Mouse (Mus musculus) adrenal gland, postnatal 25 days (tissue): ENCODE results near the gene Tmem217. TPM values are rescaled to one million over a fixed set of nuclear protein-coding genes. Genes with fewer than 3 reads are reported as not detected.

ENCODE experiments used
- DNase-seq: peaks from one replicate; pipeline ENCODE4 v3.0.0; 2021; ENCODE audit warnings: mixed read lengths
- microRNA-seq, 2 experiments: library from miRNA; unstranded; fragments of <30 nt; microRNA quantifications; one replicate each; pipeline ENCODE4 v1.2.0; 2021
- total RNA-seq: library from RNA; stranded (reverse); gene quantifications from 2 replicates; pipeline ENCODE4 v1.2.3, GENCODE M21; 2021

Gene Tmem217
- total RNA-seq, 1 experiment from 2014 or later, result 0.36 TPM

DNA sequence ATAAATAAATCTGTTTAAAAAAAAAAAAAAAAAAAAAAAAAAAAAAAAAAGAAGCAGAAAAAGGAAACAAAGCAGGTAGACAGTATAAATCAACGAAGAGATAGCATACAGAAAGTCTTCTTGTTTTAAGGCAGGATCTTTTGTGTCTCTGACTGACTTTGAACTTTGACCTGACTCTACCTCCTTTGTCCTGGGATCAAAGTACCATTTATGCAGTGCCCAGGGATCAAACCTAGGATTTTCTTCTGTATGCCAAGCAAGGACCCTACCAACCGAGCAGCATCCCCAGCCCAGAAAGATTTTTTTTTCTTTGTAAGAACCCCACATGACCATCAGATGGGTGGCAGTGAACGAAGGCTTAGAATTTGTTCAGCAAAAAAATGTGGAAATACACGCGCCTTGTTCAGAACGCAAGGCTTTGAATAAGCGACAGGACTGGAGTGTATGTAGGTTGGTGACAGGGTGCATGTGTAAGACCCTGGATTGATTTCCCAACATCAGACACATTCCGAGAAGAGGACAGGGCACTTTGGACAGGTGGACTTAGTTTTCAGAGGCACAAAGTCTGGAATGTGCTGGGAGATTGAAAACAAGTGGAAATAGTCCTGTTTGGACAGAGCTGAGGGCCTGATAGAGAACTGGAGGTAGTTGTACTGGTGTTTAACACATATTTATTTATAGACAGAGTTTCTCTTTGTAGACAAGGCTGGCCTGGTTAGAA is 63.8 kb downstream of the Tmem217 start:
- DNase-seq, result no peak

DNA sequence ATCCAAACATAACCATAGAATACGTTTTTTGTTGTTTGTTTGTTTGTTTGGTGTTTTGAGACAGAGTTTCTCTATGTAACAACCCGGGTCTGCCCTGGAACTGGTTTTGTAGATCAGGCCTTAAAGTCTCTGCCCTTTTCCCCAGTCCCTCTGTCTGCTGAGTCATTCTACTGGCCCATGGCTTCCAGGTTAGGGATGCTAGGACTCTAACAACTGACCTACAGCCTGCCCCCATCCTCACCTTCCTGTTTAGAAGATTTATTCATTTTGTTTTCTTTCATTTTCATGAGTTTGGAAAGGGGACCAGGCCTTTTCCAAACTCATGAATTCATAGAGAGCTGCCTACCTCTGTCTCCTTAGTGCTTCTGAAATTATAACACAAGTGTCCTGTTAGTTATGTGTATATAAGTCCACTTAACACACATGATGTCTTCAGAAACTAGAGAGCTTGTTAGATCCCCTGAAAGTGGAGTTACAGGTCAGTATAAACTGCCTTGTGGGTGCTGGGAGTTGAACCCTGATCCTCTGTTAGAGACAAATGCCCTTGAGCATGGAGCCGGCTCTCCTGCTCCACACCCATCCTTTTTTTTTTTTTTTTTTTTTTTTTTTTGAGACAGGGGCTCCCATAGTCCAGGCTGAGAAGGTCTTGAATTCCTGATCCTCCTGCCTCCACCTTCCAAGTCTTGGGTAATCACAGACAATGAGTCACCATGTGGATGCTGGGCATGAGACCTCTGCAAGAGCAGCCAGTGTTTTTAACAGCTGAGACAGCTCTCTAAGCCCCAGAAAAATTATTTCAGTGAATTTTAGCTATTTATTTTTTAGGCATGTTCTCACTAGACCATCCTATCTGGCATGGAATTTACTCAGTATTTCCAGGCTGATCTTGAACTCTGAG is 66.6 kb downstream of the Tmem217 start:
- no peak for DNase-seq

DNA sequence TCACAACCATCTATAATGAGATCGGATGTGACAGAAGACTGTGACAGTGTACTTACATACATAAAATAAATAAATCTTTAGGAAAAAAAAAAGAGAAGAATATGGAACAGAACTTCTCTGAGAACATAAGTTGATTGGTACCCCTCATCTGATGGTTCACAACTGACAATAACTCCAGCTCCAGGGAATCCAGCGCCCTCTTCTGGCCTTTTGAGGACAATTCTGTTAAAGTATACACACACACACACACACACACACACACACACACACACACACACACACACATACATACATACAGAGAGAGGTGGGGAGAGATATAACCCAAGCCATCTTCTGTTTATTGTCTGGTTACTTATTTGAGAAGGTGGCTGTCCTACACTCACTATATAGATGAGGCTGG is 67.8 kb downstream of the Tmem217 start:
- no peak for DNase-seq

DNA sequence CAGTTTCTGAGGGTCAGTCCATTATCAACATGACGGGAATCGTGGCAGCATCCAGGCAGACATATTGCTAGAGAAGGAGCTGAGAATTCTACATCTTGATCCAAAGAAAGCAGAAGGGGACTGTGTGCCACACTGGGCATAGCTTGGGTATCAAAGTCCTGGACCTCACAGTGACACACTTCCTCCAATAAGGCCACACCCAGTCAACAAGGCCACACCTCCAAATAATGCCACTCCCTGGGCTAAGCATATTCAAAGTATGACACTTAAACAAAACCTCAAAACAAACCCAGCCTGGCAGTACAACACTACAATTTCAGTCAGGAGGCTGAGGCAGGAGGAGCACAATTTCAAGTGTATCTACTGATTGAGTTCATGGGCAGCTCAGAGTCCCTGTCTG is 68.9 kb downstream of the Tmem217 start:
- DNase-seq, result no peak

DNA sequence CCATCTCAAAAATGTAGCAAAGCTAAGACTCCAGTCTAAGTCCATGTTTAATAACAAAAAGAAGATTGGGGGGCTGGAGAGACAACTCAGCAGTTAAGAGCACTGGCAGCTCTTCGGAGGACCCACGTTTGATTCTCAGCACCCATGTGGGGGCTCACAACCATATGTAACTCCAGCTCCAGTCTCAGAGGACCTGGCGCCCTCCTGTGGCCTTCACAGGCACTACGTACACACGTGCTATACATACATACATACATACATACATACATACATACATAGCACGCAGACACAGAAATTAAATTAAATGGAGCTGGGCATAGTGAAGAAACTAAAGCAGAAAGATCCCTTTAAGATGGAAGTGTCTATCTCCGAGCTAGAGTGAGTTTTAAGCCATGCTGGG is 69.6 kb downstream of the Tmem217 start:
- DNase-seq, result no peak

DNA sequence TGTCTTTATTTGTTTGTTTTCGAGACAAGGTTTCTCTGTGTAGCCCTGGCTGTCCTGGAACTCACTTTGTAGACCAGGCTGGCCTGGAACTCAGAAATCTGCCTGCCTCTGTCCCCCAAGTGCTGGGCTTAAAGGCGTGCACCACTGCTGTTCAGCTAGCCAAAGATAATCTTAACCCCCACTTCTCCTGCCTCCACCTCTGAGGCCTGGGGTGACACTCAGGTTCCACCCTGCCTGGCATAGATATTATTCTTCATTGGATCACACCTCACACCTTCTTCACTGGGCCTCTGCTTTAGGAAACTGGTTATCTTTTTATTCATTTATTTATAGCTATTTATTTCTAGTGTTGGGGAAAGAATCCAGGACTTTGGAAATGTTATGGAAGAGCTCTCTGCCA is 71.9 kb downstream of the Tmem217 start:
- no peak for DNase-seq

DNA sequence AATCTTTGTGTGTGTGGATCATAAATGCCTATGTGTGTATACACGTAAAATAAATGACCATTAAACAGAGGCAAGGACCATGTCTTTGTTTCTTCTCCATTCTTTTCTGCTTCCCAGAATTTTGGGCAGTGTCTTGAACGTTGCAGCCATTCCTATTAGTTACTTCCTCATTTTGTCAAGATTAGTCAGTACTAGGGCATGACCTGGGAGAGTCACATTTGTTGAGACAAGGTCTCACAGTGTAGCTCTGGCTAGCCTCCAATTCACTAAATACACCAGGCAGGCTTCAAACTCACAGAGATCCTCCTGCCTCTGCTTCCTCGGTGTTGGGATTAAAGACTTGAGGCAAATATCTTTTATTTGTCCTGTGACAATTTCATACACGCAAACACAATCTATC is 73.9 kb downstream of the Tmem217 start:
- DNase-seq, result no peak

DNA sequence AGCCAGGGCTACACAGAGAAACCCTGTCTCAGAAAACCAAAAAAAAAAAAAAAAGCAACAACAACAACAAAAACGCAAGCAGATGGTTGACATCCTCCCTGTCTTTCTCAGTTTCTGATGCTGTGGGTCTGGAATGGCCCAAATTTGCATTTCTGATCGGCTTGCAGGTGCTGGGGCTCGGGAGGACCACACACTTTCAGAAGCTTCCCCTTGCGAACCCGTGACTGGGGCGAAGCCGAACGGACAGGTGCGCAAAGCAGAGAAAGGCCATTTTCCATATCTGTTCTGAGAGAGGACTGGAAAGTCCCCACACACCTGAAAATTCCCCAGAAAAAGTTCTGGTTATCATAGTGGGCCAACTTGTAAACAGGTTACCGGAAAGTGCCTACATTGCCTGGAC is 74.8 kb downstream of the Tmem217 start:
- DNase-seq, result no peak

DNA sequence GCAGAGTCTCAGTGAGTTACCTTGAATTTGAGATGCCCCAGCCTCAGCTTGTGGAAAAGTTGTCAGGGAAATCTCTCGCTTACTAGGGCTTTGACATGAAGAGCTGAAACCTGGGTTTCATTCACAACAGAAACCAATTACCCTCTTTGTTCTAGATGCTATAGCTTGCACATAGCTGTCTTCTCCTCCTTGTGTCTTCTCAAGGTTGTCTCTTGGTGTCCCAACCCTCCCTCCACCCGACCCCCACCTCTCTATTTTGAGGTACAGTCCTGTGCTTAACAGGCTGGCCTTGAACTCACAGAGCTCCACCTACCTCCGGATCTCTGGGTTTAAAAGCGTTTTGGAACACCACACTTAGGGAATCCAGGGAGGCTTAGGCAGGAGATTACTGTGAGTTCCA is 75.7 kb downstream of the Tmem217 start:
- no peak for DNase-seq

Small RNA genes within 50 kb of the gene (microRNA-seq; reads per million reads assigned to microRNA genes)
- 0 reads per million in 2 experiments for gene Mir7667

Other genes starting within 250 kb of the Tmem217 start
- gene Pi16, start 234.7 kb downstream of the Tmem217 start, total RNA-seq, result 9.5 and 13.2 TPM in 2 replicates
- 231 and 242 TPM in 2 replicates for gene Mtch1, start 204.5 kb downstream of the Tmem217 start, total RNA-seq
- gene Fgd2, start 191.5 kb downstream of the Tmem217 start, total RNA-seq, result 1.6 and 3.0 TPM in 2 replicates
- 88.8 and 160 TPM in 2 replicates for gene Pim1, start 61.6 kb downstream of the Tmem217 start, total RNA-seq
- gene Gm17657, start 2.7 kb downstream of the Tmem217 start, total RNA-seq, result not detected in 2 replicates
- gene Tbc1d22b, start 2.6 kb downstream of the Tmem217 start, total RNA-seq, result 28.4 and 30.7 TPM in 2 replicates
- 54.1 and 57.0 TPM in 2 replicates for gene Rnf8, start 62.4 kb upstream of the Tmem217 start, total RNA-seq
- 4.5 and 5.0 TPM in 2 replicates for gene Gm28043, start 62.5 kb upstream of the Tmem217 start, total RNA-seq
- gene Cmtr1, start 108.2 kb upstream of the Tmem217 start, total RNA-seq, result 88.4 and 104 TPM in 2 replicates
- gene Ccdc167, start 164.7 kb upstream of the Tmem217 start, total RNA-seq, result 9.3 and 14.0 TPM in 2 replicates